Mouse (Mus musculus) left cerebral cortex, adult 11 months (tissue): ENCODE data around the gene Vmn2r84.
"Not testable (repeated sequence)": the region's sequence is repeated elsewhere in the genome, so short reads cannot be mapped to it uniquely, and the experiment has no call there.

ENCODE experiments used
- DNase-seq: peaks from one replicate; pipeline ENCODE4 v3.0.0; 2022; ENCODE audit warnings: low spot score

Gene Vmn2r84

DNA sequence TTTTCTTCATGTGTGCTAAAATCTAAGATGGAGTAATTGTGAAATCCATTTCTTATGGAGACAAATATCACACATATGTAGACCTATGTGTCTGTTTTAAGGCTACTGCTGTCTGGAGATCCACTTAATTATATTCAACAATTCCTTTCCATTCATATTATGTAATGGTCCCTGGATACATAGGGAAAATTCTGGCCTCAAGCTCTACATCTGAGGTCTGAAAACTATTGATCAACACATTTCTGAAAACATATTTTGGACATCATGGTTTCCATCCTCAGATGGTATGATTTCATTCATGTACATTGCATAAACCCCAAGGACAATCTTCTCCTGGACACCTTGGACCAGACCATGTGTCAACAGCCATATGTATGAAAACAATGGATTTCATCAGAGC, at the start of gene Vmn2r84:
Gene Vmn2r84 (minus strand): TSS at position 101 of the 400 bp plus-strand sequence.
- DNase-seq, result no peak

- DNase-seq, result not testable (repeated sequence)
Measured at GRCm38 (mm10) chr10:130434185-130434898, 40.2 kb upstream of the Vmn2r84 start.

DNA sequence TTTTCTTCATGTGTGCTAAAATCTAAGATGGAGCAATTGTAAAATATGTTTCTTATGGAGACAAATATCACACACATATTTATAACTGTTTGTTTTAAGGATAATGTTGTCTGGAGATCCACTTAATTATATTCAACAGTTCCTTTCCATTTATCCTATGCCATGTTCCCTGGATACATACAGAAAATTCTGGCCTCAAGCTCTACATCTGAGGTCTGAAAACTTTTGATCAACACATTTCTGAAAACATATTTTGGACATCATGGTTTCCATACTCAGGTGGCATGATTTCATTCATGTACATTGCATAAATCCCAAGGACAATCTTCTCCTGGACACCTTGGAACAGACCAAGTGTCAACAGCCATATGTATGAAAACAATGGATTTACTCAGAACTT, 35.5 kb upstream of the Vmn2r84 start, which contains the start of gene Vmn2r85:
Gene Vmn2r85 (minus strand): TSS at position 101 of the 400 bp plus-strand sequence.
- DNase-seq, result not testable (repeated sequence)

DNA sequence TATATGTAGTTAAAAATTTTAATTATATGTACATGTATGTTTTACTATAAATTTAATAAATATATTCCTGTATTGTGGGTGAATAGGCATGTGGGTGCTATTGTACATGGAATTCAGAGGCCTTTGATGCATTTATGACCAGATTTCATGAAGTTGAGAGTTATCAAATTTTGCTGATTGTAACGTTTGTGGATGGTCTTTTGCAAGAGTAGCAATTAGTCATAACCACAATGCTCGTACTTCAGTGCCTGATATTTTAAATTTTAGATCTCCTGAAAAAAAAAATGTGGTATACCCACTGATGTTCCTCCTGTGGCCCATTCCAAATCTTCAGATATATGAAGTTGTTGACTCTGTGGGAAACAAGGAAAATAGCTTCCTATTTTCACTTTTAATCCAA, 28.2 kb upstream of the Vmn2r84 start:
- not testable (repeated sequence) for DNase-seq

DNA sequence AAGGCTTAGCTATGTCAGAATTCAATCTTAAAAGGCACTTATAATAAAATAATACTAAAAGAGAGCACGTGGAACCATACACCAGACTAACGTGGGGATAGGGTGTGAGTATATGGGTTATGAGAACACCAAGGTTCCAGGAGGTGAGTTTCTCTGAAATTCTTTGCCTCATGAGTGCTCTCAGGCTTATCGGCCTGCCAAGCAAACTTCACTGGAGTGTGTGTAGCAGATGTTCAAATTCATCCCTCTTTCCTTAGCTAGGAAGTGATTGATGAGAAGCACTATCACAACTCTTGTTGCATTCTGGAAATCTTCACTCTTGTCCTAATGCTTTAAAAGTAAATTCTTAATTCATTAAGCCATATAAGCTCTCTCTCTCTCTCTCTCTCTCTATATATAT, 26.3 kb upstream of the Vmn2r84 start:
- no peak for DNase-seq

- DNase-seq, result not testable (repeated sequence)
Measured at GRCm38 (mm10) chr10:130419954-130420353, 25.8 kb upstream of the Vmn2r84 start.

- DNase-seq, result not testable (repeated sequence)
Measured at GRCm38 (mm10) chr10:130416352-130416751, 22.2 kb upstream of the Vmn2r84 start.

- not testable (repeated sequence) for DNase-seq
Measured at GRCm38 (mm10) chr10:130412167-130412698, 18.1 kb upstream of the Vmn2r84 start.

DNA sequence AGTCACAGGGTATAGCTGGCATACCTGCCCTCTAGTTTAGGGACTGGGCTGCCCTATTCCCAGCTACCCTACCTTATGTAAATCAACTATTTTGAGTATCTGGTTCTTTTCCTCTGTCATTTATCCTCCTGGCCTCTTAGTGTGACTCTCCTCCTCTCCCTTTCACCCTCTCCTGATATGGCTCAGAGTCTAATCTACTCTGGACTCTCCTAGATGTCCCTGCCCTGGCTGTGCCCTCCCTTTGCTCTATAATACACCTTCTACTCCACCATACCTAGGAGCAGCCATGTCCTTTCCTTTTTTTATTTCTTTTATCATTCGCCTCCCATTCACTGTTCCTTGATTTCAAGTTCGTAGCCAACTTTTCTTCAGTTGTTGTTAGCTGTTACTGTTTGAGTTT, 19.0 kb downstream of the Vmn2r84 start:
- no peak for DNase-seq

- DNase-seq, result no peak
Measured at GRCm38 (mm10) chr10:130372491-130373173, 21.5 kb downstream of the Vmn2r84 start.

DNA sequence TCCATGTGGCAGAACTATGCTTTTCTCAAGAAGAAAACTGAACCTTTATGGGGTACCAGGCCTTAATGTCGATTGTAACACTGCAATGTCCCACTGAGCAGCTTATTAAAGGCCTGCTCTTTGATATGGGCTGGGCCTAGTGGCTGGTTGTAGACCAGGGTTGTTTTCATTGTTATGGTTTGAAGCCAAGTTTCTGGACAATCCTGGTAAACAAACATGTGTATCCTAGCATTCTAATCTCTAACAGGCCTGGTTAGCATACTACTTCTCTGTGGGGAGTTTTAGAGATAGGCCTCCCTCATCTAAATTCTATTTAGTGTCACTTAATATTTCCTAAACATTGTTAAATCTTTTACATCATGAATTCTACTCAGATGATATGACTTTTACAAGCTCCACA, 22.5 kb downstream of the Vmn2r84 start:
- no peak for DNase-seq

GRCm38 (mm10) chr10:130370005-130370682, 24.0 kb downstream of the Vmn2r84 start:
- no peak for DNase-seq

DNA sequence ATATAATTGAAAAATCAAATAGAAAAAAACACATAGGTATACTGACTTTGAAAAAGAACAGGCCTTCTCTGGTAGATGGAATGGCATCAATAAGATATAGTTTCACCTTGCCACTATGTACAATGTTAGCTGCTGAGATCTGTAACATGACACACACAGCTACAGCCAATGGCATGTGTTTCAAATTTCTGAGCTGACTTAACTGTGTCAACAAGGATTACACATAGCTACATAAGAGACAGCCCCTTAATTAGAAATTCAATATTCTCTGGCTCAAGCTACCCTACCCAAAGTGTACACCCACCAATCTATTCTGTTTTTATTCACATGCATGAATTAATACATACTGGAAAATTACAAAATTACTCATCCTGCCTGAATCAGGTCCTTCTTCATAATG, 25.7 kb downstream of the Vmn2r84 start:
- no peak for DNase-seq

GRCm38 (mm10) chr10:130364766-130365165, 29.4 kb downstream of the Vmn2r84 start:
- no peak for DNase-seq

DNA sequence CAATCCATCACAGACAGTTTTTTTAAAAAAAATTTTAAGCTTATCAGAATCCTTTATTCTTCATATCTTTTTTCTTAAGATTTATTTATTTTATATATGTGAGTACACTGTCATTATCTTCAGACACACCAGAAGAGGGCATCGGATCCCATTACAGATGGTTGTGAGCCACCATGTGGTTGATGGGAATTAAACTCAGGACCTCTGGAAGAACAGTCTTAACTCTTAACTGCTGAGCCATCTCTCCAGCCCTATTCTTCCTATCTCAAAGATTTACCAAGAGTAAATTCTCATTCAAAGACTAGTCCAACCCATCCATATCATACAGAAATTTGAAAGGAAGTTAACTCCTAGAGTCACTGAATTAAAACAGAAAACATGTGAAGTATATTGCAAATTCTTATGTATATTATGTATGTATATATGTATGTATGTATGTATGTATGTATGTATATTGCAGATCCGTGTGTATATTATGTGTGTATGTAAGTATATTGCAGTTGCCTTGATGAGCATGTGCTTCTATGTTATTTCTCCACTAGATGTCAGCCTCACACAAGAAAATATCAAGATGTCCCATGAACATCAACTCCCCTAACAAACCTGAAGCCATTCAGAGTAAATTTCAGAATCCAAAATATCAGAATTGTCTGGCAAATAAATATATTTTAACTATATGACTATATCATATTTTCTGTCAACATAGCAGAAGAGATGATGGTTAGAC, 30.5 kb downstream of the Vmn2r84 start:
- DNase-seq, result peak; percentile 2

- no peak for DNase-seq
Measured at GRCm38 (mm10) chr10:130344056-130344455, 50.1 kb downstream of the Vmn2r84 start.

DNA sequence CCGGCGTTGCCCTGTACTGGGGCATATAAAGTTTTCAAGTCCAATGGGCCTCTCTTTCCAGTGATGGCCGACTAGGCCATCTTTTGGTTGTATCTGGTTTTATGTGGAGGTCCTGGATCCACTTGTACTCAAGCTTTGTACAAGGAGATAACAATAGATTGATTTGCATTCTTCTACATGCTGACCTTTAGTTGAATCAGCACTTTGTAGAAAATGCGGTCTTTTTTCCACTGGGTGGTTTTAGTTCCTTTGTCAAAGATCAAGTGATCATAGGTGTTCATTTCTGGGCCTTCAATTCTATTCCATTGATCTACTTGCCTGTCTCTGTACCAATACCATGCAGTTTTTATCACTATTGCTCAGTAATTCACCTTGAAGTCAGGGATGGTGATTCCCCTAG, 54.1 kb downstream of the Vmn2r84 start:
- DNase-seq, result not testable (repeated sequence)

DNA sequence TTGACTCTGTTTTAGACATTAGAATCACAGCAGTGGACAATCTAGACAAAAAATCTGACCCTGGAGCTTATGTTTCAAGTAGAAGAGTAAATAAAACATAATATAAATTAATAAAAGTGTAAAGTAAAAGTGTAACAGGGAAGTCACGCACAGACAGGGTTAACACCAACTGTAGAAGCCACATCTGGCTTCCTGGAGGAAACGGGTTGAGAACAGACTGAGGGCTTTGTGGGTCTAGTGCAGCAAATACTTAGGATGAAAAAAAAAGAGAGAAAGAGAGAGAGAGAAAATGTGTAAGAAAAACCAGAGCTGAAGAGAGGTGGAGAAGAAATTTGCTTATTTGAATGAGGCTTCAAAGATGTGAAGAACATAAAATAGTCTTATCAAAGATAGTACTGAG, 56.6 kb downstream of the Vmn2r84 start:
- no peak for DNase-seq

- no peak for DNase-seq
Measured at GRCm38 (mm10) chr10:130336385-130336784, 57.7 kb downstream of the Vmn2r84 start.

GRCm38 (mm10) chr10:130330711-130331110, 63.4 kb downstream of the Vmn2r84 start:
- no peak for DNase-seq
